Mouse (Mus musculus) liver, adult 2 months (tissue): ENCODE data around the gene Disc1. TPM values are rescaled to one million over a fixed set of nuclear protein-coding genes. Genes with fewer than 3 reads are reported as not detected.

Source experiments
- DNase-seq: peaks from one replicate; pipeline ENCODE4 v3.0.0-alpha.2; 2011; ENCODE audit warnings: low read depth, low spot score; ENCODE audit errors: extremely low read depth
- H3K27ac ChIP-seq: fragments of 200-500 bp; replicated peaks from 2 replicates; pipeline ENCODE4 v1.5.1; 2012; ENCODE audit warnings: low read depth, mild to moderate bottlenecking, control low read depth, inconsistent platforms, low read length; ENCODE audit not compliant: insufficient read depth
- H3K27me3 ChIP-seq: fragments of 200-500 bp; 2 replicates; pipeline ENCODE4 v1.6.1; 2012; ENCODE audit warnings: mild to moderate bottlenecking, moderate library complexity, low read length, inconsistent platforms; ENCODE audit not compliant: control insufficient read depth, insufficient read depth
- H3K36me3 ChIP-seq: fragments of 200-500 bp; 2 replicates; pipeline ENCODE4 v1.6.1; 2012; ENCODE audit warnings: low read length, inconsistent platforms; ENCODE audit not compliant: control insufficient read depth, insufficient read depth
- H3K4me1 ChIP-seq: fragments of 200-500 bp; 2 replicates; pipeline ENCODE4 v1.6.1; 2011; ENCODE audit warnings: low read length; ENCODE audit not compliant: control insufficient read depth, insufficient read depth
- H3K4me3 ChIP-seq: fragments of 200-500 bp; 2 replicates; pipeline ENCODE4 v1.5.1; 2011; ENCODE audit warnings: low read depth, mild to moderate bottlenecking, control low read depth, low read length, moderate library complexity; ENCODE audit not compliant: insufficient read depth
- H3K79me2 ChIP-seq: fragments of 200-500 bp; 2 replicates; pipeline ENCODE4 v1.6.1; 2012; ENCODE audit warnings: inconsistent platforms, mild to moderate bottlenecking, low read length, moderate library complexity; ENCODE audit not compliant: control insufficient read depth, insufficient read depth
- H3K9ac ChIP-seq: fragments of 200-500 bp; 2 replicates; pipeline ENCODE4 v1.6.1; 2012; ENCODE audit warnings: low read depth, mild to moderate bottlenecking, control low read depth, inconsistent platforms, low read length
- CTCF ChIP-seq: fragments of 200-500 bp; IDR thresholded peaks from 2 replicates; pipeline ENCODE4 v1.5.1; 2011; ENCODE audit warnings: low read depth, low read length, control low read depth
- POLR2A ChIP-seq: fragments of 200-500 bp; IDR thresholded peaks from 2 replicates; pipeline ENCODE4 v1.6.1; 2011; ENCODE audit warnings: low read length, control low read depth; ENCODE audit not compliant: insufficient read depth; ENCODE audit errors: extremely low read depth
- WGBS: fragments of 180-500 bp; shearing (Covaris S2); methylation state at CpG from one replicate; pipeline ENCODE4 v1.1.7; 2018; 5-methylcytosine and 5-hydroxymethylcytosine counted together
- polyA plus RNA-seq: library from polyadenylated mRNA; depleted of rRNA; stranded (reverse); fragments of >200 nt; gene quantifications from 2 replicates; pipeline ENCODE4 v1.2.3, GENCODE M21; 2012
- total RNA-seq: library from RNA; depleted of rRNA; stranded (reverse); fragments of >200 nt; gene quantifications from 2 replicates; pipeline ENCODE4 v1.2.3, GENCODE M21; 2014

Disc1 gene
- total and polyA plus RNA-seq, 2 experiments = 0.16 to 0.37 TPM

GRCm38 (mm10) chr8:125159387-125159786, 105.4 kb downstream of the Disc1 start:
- 90% methylated on average over 12 of the region's 12 CpGs for WGBS
- TF ChIP-seq CTCF (no peak), POLR2A (no peak)
- Histone ChIP-seq H3K27me3 (no peaks in the 10 kb centered on the region), H3K4me3 (no peak overlapping the region), H3K27ac (no peak overlapping the region), H3K79me2 (no peaks in the 10 kb centered on the region), H3K4me1 (no peaks in the 10 kb centered on the region), H3K36me3 (no peaks in the 10 kb centered on the region), H3K9ac (no peak overlapping the region)
- DNase-seq = no peak

GRCm38 (mm10) chr8:125163491-125163890, 109.5 kb downstream of the Disc1 start:
- DNase-seq = no peak
- H3K9ac ChIP-seq = no peak overlapping the region
- TF ChIP-seq CTCF (no peak), POLR2A (no peak)

GRCm38 (mm10) chr8:125163906-125164305, 109.9 kb downstream of the Disc1 start:
- WGBS = 92% methylated on average over 6 of the region's 6 CpGs
- Histone ChIP-seq H3K9ac (no peak overlapping the region), H3K79me2 (no peaks in the 10 kb centered on the region), H3K4me1 (no peaks in the 10 kb centered on the region), H3K4me3 (no peak overlapping the region), H3K27me3 (no peaks in the 10 kb centered on the region), H3K27ac (no peak overlapping the region), H3K36me3 (no peaks in the 10 kb centered on the region)
- TF ChIP-seq CTCF (no peak), POLR2A (no peak)
- no peak for DNase-seq

More at GRCm38 (mm10) chr8:125163491-125163890, 109.5 kb downstream of the Disc1 start:
- Histone ChIP-seq H3K27me3 (no peaks in the 10 kb centered on the region), H3K4me3 (no peak overlapping the region), H3K27ac (no peak overlapping the region), H3K4me1 (no peaks in the 10 kb centered on the region), H3K36me3 (no peaks in the 10 kb centered on the region), H3K79me2 (no peaks in the 10 kb centered on the region)
- 77% methylated on average over 10 of the region's 10 CpGs for WGBS

DNA sequence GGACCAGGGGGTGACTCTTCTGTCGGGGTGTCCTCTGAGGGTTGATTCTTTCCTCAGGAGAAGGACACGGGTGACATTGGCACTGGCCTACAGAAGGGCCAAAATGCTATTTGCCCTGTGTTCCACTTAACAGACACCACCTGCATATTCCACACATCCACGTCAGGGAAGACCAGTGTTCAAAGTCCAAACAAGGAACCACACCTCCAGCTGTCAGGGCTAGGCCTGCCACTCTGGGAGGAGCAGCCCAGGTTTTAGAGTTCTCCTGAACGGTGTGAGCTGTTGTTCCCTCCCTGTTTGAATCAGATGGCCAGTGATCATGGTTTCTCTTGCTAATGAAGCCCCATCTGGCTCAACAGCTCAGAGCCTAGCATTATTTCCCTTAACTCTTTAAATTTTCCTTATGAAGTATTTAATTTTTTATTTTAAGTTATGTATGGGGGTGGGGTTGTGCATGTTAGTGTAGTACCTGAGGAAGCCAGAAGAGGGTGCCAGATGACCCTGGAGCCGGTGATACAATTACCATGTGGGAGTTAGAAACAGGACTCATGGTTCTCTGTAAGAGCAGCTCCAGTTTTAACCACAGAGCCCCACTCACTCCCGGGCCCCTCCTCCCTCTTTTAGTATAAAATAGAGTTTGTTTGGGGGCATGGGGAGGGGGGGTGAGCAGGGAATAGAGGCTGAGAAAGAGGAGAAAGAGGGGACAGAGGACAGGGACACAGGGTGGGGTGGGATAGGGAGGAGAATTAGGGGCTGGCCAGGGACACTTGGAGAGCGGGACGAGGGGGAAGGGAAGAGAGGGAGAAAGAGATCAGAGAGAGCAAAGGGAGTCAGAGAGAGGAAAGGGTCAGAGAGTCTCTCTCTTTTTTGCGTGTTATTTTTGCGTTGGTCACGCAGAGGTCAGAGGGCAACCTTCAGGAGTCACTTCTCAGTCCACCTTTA, 111.8 kb downstream of the Disc1 start:
- TF ChIP-seq CTCF (peak; percentile 58; the same call in 1 of the 2 replicates), POLR2A (no peak)

DNA sequence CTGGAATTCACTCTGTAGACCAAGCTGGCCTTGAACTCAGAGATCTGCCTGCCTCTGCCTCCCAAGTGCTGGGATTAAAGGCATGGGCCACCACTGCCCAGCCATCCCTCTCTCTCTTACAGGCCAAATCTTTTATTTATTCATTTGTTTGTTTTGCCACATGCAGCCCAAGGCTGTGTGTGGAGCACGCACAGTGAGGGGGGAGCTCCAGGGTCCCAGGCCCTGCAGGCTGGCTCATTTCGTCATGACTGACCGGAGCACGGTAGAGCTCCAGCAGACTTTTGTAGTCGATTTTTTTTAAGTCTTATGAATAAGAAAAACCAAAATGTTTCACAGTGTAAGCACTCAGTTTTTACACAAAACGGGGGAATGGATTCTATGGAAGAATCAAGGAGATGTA, 112.5 kb downstream of the Disc1 start:
- Histone ChIP-seq H3K4me3 (no peak overlapping the region), H3K4me1 (no peaks in the 10 kb centered on the region), H3K79me2 (no peaks in the 10 kb centered on the region), H3K36me3 (no peaks in the 10 kb centered on the region), H3K9ac (no peak overlapping the region), H3K27me3 (no peaks in the 10 kb centered on the region), H3K27ac (no peak overlapping the region)
- WGBS = 85% methylated on average over 6 of the region's 6 CpGs
- DNase-seq = no peak
- TF ChIP-seq CTCF (no peak), POLR2A (no peak)

More for the DNA sequence above, 111.8 kb downstream of the Disc1 start:
- H3K36me3 ChIP-seq = no peaks in the 10 kb centered on the region
- H3K27me3 ChIP-seq = no peaks in the 10 kb centered on the region
- H3K79me2 ChIP-seq = no peaks in the 10 kb centered on the region
- H3K27ac ChIP-seq = no peak overlapping the region
- no peak overlapping the region for H3K9ac ChIP-seq
- H3K4me1 ChIP-seq = no peaks in the 10 kb centered on the region
- DNase-seq = peak; percentile 25
- no peak overlapping the region for H3K4me3 ChIP-seq
- WGBS = 60% methylated on average over 11 of the region's 11 CpGs

DNA sequence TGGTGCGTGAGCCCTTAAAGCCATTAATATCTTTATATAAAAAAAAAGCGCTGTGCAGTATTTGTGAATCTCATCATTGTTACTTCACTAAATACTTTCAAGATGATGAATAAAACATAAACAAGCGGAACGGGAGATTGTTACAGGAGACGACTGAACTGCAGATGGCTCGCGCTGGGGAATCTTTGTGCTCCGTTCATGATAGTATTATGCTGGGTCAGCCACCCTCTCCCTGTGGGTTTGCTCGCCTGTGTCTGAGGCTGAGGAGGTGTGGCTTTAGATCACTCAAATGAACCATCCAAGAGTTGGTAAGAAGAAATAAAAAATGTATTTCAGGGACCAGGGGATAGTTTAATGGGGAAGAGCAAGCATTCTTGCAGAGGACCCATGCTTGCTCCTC, 113.0 kb downstream of the Disc1 start:
- Histone ChIP-seq H3K27me3 (no peaks in the 10 kb centered on the region), H3K9ac (no peak overlapping the region), H3K27ac (no peak overlapping the region), H3K79me2 (no peaks in the 10 kb centered on the region), H3K4me1 (no peaks in the 10 kb centered on the region), H3K4me3 (no peak overlapping the region), H3K36me3 (no peaks in the 10 kb centered on the region)
- DNase-seq = no peak
- TF ChIP-seq POLR2A = no peak
- no peak for TF ChIP-seq CTCF
- 96% methylated on average over 9 of the region's 9 CpGs for WGBS
